Mouse (Mus musculus) CH12.LX (cell line): ENCODE measurements at regions not wholly inside any gene's neighbourhood (a gene's known extent, or its start where the extent isn't known, plus 50 kb on each side); places are given as distances from the start of the nearest gene placed in this dataset.

ENCODE experiments used
- DNase-seq: peaks from one replicate; pipeline ENCODE4 v3.0.0-alpha.2; 2013; ENCODE audit errors: extremely low read depth
- H3K27ac ChIP-seq: 2 replicates; pipeline ENCODE4 v1.5.1; 2012; ENCODE audit warnings: low read depth, mild to moderate bottlenecking, control low read depth, moderate library complexity; ENCODE audit not compliant: insufficient read depth
- H3K27me3 ChIP-seq: replicated peaks from 2 replicates; pipeline ENCODE3; 2012; ENCODE audit warnings: inconsistent platforms
- H3K36me3 ChIP-seq, 2 experiments: replicated peaks in 1 of 2; 2 replicates each; pipeline versions ENCODE3 to v1.6.1; 2012; ENCODE audit warnings: inconsistent platforms in 1 of 2, low read length in 1 of 2, mild to moderate bottlenecking in 1 of 2, mixed read lengths in 1 of 2, moderate library complexity in 1 of 2; ENCODE audit not compliant: control insufficient read depth in 1 of 2, insufficient read depth in 1 of 2
- H3K4me1 ChIP-seq, 2 experiments: 2 replicates each; pipeline ENCODE4 v1.6.1; 2012; ENCODE audit warnings: inconsistent platforms in 1 of 2, moderate library complexity in 1 of 2; ENCODE audit not compliant: insufficient read depth in 2 of 2, control insufficient read depth in 1 of 2
- H3K4me2 ChIP-seq: 2 replicates; pipeline ENCODE4 v1.6.1; 2012; ENCODE audit warnings: low read depth, mild to moderate bottlenecking, control low read depth; ENCODE audit not compliant: poor library complexity, insufficient read depth, severe bottlenecking
- H3K4me3 ChIP-seq, 3 experiments: fragments of 150-350 bp in 1 of 3; sonication (generic) in 1 of 3; replicated peaks in 1 of 3; 2 replicates each; pipeline versions ENCODE3 to v1.5.1; 2011 to 2012; ENCODE audit warnings: low read depth in 2 of 3, low read length in 2 of 3, mild to moderate bottlenecking in 2 of 3, moderate library complexity in 2 of 3, control low read depth in 1 of 3, improper control_type of control experiment in 1 of 3, inconsistent platforms in 1 of 3, mixed read lengths in 1 of 3; ENCODE audit not compliant: poor library complexity in 1 of 3
- H3K79me2 ChIP-seq: replicated peaks from 2 replicates; pipeline ENCODE4 v1.6.1; 2012; ENCODE audit warnings: mild to moderate bottlenecking, moderate library complexity; ENCODE audit not compliant: control insufficient read depth, poor library complexity, insufficient read depth, severe bottlenecking; ENCODE audit errors: extremely low read depth
- H3K9ac ChIP-seq: 2 replicates; pipeline ENCODE4 v1.6.1; 2012; ENCODE audit warnings: low read depth, mild to moderate bottlenecking, control low read depth, moderate library complexity; ENCODE audit not compliant: insufficient read depth
- H3K9me3 ChIP-seq: replicated peaks from 2 replicates; pipeline ENCODE3; 2012; ENCODE audit warnings: low read length, inconsistent platforms, mixed read lengths
- ELF1 ChIP-seq: IDR thresholded peaks from 2 replicates; pipeline ENCODE4 v1.6.1; 2014; ENCODE audit warnings: low read depth, mild to moderate bottlenecking, inconsistent platforms, low read length, improper control_type of control experiment
- EP300 ChIP-seq: IDR thresholded peaks from 2 replicates; pipeline ENCODE4 v1.6.1; 2011; ENCODE audit warnings: low read length, improper control_type of control experiment
- ETS1 ChIP-seq: conservative IDR thresholded peaks from 2 replicates; pipeline ENCODE4 v1.6.1; 2012; ENCODE audit warnings: low read depth, mild to moderate bottlenecking, inconsistent platforms, low read length, improper control_type of control experiment, moderate library complexity
- MAZ ChIP-seq: IDR thresholded peaks from 2 replicates; pipeline ENCODE4 v1.6.1; 2012; ENCODE audit warnings: low read depth, mild to moderate bottlenecking, inconsistent platforms, low read length, improper control_type of control experiment, moderate library complexity
- MYC ChIP-seq: IDR thresholded peaks from 2 replicates; pipeline ENCODE4 v1.6.1; 2011; ENCODE audit warnings: low read depth, mild to moderate bottlenecking, improper control_type of control experiment, low read length
- POLR2A ChIP-seq: IDR thresholded peaks from 2 replicates; pipeline ENCODE4 v1.6.1; 2011; ENCODE audit warnings: low read depth, mild to moderate bottlenecking, improper control_type of control experiment, low read length
- SIN3A ChIP-seq: IDR thresholded peaks from 2 replicates; pipeline ENCODE4 v1.6.1; 2012; ENCODE audit warnings: low read length, improper control_type of control experiment, inconsistent platforms
- TCF12 ChIP-seq: IDR thresholded peaks from 2 replicates; pipeline ENCODE4 v1.6.1; 2014; ENCODE audit warnings: low read depth, mild to moderate bottlenecking, inconsistent platforms, low read length, improper control_type of control experiment
- USF1 ChIP-seq: IDR thresholded peaks from 2 replicates; pipeline ENCODE4 v1.6.1; 2014; ENCODE audit warnings: low read depth, mild to moderate bottlenecking, inconsistent platforms, low read length, improper control_type of control experiment
- dilution Hi-C: fragments of 300-500 bp; cut with MboI; formaldehyde crosslinking; loops from 2 replicates; pipeline ENCODE4 v1.14.3; 2020; ENCODE audit warnings: low sequenced_read_pairs; ENCODE audit not compliant: extremely low pct_unique_long_range_greater_than_20kb, extremely low pct_ligation_motif_present
- in situ Hi-C: fragments of 300-500 bp; cut with MboI; formaldehyde crosslinking; loops from 3 replicates; pipeline ENCODE4 v1.14.3; 2019; ENCODE audit warnings: low sequenced_read_pairs, low pct_ligation_motif_present, low pct_unique_long_range_greater_than_20kb, mixed read lengths

DNA sequence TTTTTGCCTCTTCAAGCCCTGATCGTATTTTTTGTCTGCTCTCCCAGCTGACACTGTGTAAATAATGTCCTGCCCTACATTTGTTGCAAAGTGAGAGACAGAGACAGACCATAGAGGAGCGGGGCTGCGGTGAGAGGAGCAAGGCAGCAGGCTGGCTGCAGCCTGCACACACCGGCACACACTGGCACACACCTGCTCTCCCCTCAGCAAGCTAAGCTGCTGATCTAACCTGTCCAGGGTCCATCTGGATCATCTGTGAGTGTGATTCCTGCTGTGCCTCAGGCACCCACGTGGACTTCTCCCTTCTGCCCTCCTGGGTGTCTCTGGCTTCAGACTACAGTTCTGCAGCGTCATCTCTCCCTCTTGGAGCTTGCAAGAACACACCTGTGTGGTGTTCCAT, 50.4 kb upstream of the Epcam start:
- peaks cover 8% of the 10 kb centered on the region for H3K27me3 ChIP-seq
- no peaks in the 10 kb centered on the region for H3K79me2 ChIP-seq
- DNase-seq = no peak
- H3K4me2 ChIP-seq = no peak overlapping the region
- in situ Hi-C loops (no loop called here), dilution Hi-C loops (no loop called here)
- H3K27ac ChIP-seq = no peak overlapping the region
- no peaks in the 10 kb centered on the region for H3K36me3 ChIP-seq
- H3K4me3 ChIP-seq = no peak overlapping the region
- H3K9me3 ChIP-seq = peaks cover 7% of the 10 kb centered on the region
- H3K4me1 ChIP-seq = 0 out of 4 replicates have a peak, but pooled peaks cover 0 to 2% of the 10 kb centered on the region in 2 experiments
- no peak for TF ChIP-seq SIN3A
- no peak for TF ChIP-seq USF1
- TF ChIP-seq MAZ = no peak
- no peak for TF ChIP-seq ELF1
- TF ChIP-seq ETS1 = no peak
- TF ChIP-seq TCF12 = no peak
- no peak for TF ChIP-seq POLR2A
- no peak for TF ChIP-seq EP300
- no peak for TF ChIP-seq MYC
- H3K9ac ChIP-seq = no peak overlapping the region
